Mouse (Mus musculus): ENCODE data around the gene Cbx6.

The Cbx6 gene

DNA sequence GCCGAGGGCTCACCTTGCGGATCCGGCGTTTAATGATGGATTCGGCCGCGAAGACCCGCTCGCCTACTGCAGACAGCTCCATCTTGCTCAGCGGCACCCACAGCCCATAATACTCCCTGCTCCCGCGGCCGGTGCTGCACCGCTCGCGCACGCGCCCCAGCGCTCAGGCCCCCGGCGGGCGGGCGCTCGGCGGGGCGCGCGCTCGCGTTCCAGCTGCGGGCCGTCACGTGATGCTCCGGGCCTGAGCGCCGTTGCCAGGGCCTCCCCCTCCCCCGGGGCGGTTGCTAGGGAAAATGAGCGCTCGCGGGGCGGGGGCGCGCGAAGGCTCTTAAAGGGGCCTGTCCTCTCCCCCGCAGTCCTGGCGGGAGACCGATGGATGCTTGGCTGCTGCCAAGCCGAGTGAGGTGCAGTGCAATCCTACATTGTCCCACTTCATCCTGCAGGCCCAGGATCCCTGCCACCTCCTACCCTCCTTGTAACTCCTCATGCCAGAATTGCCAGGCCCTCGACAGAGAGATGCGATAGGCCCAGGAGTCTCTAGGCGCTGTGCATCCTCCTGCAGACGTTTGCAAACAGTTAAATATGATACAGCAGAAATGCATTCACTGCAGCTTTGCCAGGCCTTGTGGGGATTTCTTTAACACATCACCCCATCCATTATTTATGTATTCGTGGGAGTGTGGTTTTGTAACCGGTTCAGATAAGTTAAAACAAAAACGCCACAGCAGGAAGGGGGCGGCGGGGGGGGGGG is at the start of gene Cbx6, which contains the start of gene Npcd:
Cbx6 (minus strand) TSS at position 559 of the 751 bp plus-strand sequence.
Npcd (minus strand) TSS at position 108 of the 751 bp plus-strand sequence.
- DNase-seq (ENCODE audit: inconsistent age in 2 of 2, low spot score in 1 of 2), result peak; percentile 97 to 98

DNA sequence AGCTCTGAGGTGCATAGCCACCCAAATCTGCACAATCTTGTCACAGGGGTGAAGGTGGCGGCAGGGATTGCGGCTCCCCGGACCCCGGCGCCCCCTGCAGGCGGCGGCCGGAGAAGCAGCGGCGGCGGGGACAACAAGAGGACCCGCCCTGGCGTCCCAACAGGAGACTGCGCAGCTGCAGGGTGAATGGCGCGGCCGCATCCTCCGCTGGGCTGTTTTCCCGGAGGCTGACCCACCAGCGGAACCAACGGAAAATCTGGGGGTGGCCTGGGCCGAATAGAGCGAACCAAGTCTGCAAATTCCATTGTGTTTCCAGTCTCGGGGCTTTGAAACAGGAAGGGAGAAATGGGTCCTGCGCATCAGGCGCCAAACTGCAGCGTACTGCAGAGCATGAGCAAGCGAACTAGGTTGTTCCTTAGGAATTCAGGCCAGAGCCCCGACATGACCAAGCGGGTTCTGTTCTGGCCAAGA is 48.9 kb upstream of the Cbx6 start:
- DNase-seq (ENCODE audit: inconsistent age in 2 of 2, low spot score in 1 of 2), result peak; percentile 94 to 97

- peak; percentile 33 to 50 for DNase-seq (ENCODE audit: inconsistent age in 2 of 2, low spot score in 1 of 2)
These were observed 48.3 kb upstream of the Cbx6 start for GRCm38 (mm10) chr15:79882623-79883267.

DNA sequence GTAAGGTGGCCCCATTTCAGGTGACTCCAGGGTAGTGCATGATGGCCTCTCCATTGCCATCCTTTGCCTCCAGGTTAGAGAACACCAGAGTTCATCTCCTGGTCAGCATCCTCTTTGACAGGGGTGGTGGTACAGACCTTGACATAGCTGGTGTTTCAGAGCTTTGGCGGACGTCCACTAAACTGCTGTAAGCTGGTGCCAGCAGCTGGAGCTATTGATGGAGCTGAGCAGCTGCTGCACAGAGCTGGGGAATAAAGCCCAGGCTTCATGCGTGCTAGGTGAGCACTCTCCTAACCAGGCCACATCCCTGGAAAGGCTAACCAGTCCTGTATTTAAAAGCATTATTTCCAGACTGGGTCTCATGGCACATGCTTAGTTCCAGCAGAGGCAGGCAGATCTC is 46.0 kb upstream of the Cbx6 start:
- peak in 1 of 2 experiments; percentile 58 for DNase-seq (ENCODE audit: inconsistent age in 2 of 2, low spot score in 1 of 2)

GRCm38 (mm10) chr15:79879319-79879718 is 44.8 kb upstream of the Cbx6 start:
- DNase-seq (ENCODE audit: inconsistent age in 2 of 2, low spot score in 1 of 2), result peak; percentile 91 to 95

- no peak for DNase-seq (ENCODE audit: inconsistent age in 2 of 2, low spot score in 1 of 2)
These were observed 44.2 kb upstream of the Cbx6 start for GRCm38 (mm10) chr15:79878725-79879136.

- DNase-seq (ENCODE audit: inconsistent age in 2 of 2, low spot score in 1 of 2), result peak; percentile 71 to 79
These were observed 40.9 kb upstream of the Cbx6 start for GRCm38 (mm10) chr15:79875261-79875995.

GRCm38 (mm10) chr15:79873995-79874394 is 39.5 kb upstream of the Cbx6 start:
- DNase-seq (ENCODE audit: inconsistent age in 2 of 2, low spot score in 1 of 2), result no peak

GRCm38 (mm10) chr15:79873545-79873944 is 39.1 kb upstream of the Cbx6 start:
- DNase-seq (ENCODE audit: inconsistent age in 2 of 2, low spot score in 1 of 2), result no peak

GRCm38 (mm10) chr15:79867260-79868002 is 32.9 kb upstream of the Cbx6 start:
- no peak for DNase-seq (ENCODE audit: inconsistent age in 2 of 2, low spot score in 1 of 2)

- no peak for DNase-seq (ENCODE audit: inconsistent age in 2 of 2, low spot score in 1 of 2)
These were observed 25.3 kb upstream of the Cbx6 start for GRCm38 (mm10) chr15:79859821-79860220.

DNA sequence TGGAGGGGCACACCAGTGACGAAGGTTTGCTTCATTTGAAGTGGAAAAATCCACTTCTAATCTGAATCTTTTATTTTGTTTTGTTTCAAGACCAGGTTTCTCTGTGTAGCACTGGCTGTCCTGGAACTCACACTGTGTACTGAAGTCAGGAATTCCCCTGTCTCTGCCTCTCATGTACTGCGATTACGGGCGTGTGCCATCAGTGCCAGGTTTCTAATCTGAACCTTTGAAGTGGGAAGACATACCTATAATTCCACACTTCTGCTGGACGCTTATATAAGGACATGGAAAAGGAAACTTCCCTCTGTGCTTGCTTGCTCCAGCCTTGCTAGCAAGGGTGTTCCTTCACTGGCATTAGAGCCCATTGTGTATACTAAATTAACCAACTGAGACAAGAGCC is 24.5 kb upstream of the Cbx6 start:
- no peak for DNase-seq (ENCODE audit: inconsistent age in 2 of 2, low spot score in 1 of 2)

DNA sequence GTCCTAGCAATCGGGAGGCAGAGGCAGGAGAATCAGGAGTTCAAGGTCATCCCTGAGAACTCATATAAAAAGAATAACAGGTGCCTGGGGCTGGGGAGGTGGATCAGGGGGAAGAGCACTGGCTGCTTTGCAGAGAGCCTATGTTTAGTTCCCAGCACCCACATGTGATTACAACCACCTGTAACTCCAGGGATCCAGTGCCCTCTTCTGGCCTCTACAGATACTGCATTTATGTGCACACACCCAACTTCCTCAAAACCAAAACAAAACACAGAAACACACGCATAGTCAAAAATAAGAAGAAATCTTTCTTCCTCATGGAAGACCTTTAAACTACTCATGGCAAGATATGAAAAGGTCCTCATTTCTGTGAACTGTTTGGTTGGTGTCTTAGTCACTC is 15.7 kb upstream of the Cbx6 start:
- DNase-seq (ENCODE audit: inconsistent age in 2 of 2, low spot score in 1 of 2), result no peak

- DNase-seq (ENCODE audit: inconsistent age in 2 of 2, low spot score in 1 of 2), result no peak
These were observed 12.6 kb upstream of the Cbx6 start for GRCm38 (mm10) chr15:79847100-79847499.

DNA sequence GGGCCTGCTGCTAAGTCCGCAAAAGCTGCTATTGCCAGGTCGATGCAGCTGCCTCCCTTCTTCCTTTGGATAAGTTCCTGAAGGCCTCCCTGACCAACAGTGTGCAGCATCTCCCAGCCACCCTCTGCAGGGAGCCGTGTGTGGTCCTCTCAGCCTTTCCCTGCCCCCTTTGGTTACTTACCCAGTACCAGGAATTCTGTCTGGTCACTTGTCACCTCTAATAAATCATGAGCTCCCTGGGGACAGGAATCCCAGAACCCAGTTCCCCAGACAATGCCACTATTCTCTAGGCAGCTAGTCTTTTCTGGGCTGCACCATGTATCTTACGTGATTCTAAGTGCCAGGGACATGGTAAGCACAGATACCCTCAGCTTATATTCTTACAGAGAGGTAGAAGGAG is 11.5 kb upstream of the Cbx6 start:
- DNase-seq (ENCODE audit: inconsistent age in 2 of 2, low spot score in 1 of 2), result no peak

DNA sequence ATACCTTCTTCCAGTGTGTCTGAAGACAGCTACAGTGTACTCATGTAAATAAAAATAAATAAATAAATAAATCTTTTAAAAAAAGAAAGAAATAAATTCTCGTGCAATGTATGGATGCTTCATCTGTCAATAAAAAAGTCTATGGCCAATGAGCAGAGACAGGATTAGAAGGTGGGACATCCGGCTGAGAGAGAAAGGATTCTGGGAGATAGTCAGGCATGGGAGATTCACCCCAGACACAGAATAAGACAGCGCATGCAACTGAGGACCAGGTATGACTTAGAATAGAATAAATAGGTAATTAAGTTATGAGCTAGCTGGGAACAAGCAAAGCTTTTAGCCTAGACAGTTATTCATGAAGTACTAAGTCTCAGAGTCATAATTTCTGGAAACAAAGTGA is 8.5 kb upstream of the Cbx6 start:
- no peak for DNase-seq (ENCODE audit: inconsistent age in 2 of 2, low spot score in 1 of 2)

DNA sequence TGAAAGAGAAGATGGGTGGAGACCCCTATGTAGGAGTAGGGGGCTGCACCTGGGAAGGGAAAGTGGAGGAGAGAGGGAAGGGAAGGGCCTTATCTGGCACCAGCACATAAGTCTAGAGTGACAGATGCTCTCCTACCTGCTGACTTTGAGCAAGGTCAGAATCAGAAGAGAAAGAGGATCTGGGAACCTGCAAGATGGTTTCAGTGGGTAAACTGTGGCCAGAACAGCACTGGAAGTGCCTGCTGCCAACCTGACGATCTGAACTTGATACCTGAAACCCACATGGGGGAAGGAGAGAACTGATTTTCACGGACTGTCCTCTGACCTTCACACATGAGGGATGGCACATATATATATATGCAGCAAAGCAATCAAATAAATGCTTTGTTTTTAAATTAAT is 5.8 kb upstream of the Cbx6 start:
- DNase-seq (ENCODE audit: inconsistent age in 2 of 2, low spot score in 1 of 2), result no peak

DNA sequence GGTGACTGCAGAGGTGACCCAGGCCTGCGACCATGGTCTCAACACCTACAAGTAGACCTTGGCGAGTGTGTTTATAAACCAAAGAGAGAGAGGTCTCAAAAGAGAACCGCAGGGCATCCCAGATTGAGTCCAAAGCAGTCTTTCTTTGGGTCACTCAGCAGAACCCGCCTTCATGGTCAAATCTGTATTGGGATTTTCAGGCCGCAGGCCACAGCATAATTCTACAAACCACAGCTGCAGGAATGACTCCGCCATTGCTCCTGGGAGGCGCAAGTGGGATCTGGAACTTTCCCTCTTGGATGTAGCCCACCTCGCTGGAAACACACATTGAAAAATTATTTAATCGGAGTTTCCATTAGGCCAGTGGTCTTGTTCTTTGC is 383 bp upstream of the Cbx6 start:
- DNase-seq (ENCODE audit: inconsistent age in 2 of 2, low spot score in 1 of 2), result no peak

DNA sequence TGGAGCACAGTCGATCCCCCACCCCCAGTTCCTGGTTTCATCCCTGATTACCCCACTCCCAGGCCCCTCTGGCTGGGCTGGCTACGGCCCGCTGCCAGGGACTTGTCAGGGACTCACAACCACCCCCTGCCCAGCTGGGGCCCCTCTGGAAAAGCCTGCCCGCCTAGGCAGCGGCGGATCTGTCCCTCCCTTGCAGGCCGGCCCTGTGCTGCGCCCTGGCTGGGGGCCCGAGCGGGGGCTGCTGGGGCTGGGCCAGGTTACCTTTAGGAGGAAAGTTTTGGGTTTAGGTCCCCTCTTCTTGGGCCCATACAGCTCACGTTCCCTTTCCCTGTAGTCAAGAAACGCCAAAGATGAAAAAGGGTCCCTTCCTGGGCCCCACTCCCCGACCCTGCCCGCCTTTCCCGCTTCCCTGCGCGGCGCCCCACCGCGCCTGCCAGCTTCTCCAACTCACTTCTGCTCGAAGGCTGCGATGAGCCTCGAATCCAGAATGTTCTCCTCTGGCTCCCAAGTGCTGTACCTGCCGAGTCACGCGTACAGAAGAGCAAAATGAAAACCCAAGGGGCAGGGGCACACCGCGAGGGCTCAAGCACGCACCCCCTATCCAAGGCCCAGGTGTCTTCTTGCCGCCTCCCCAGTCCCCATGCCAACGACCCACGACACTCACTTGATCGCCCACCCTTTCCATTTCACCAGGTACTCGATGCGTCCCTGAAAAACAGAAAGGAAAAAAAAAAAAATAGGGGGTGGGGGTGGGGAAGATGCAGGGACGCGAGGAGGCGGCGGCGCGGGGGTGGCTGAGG is 1.0 kb downstream of the Cbx6 start:
- peak; percentile 55 to 74 for DNase-seq (ENCODE audit: inconsistent age in 2 of 2, low spot score in 1 of 2)

All from adrenal gland, adult (tissue).